Mouse (Mus musculus): ENCODE measurements around the gene Daam1. TPM values are rescaled to one million over a fixed set of nuclear protein-coding genes. Genes with fewer than 3 reads are reported as not detected.

Gene Daam1
- polyA plus RNA-seq, 1 experiment from 2014 or later = 55.2 TPM

DNA sequence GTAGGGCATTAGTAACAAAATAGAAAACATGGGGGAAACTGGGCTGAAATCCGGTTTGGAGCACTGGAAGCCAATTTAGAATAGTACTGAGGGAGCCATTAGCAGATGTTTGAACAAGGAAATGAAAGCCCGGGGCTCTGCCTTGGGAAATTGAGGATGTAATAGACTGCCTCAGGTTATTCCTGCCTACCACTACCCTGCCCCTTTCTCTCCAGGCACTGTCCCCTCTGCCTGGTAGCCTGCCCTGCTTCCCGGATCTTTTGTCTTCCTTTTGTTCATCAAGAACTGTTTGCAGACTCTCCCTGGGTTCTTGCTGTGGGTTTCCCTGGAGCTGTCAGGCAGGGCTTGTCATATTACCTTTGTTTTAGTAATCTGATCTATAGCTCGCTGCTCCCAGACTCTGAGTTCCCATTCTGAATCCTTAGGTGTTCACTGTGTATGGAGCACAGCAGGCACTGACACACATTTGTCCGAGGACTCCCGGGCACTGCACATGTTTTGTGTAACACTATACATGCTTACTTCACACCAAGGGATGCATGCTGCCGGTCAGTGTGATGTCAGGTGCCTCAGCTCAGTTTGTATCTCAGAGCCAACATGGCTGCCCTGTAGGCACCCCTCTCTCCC lies 61.0 kb downstream of the Daam1 start:
- Histone ChIP-seq H3K9me3 (ENCODE audit: control insufficient read depth, low read length) (no peaks in the 10 kb centered on the region), H3K27ac (ENCODE audit: low read depth, low read length) (peak overlapping the region; percentile 22; the same call in 1 of the 2 replicates), H3K4me3 (ENCODE audit: low read depth, low read length) (no peak overlapping the region), H3K9ac (replicated peaks; ENCODE audit: low read depth, low read length) (no peak overlapping the region; the same call in 1 of the 2 replicates), H3K27me3 (ENCODE audit: control insufficient read depth, insufficient read depth, low read length) (no peaks in the 10 kb centered on the region), H3K4me1 (ENCODE audit: control insufficient read depth, insufficient read depth, low read length) (peaks cover 9% of the 10 kb centered on the region), H3K36me3 (ENCODE audit: control insufficient read depth, insufficient read depth, low read length) (no peaks in the 10 kb centered on the region), H3K4me2 (ENCODE audit: low read depth, low read length) (no peak overlapping the region)
- no peak for ATAC-seq (ENCODE audit: low read depth)
- 33% methylated on average over 7 of the region's 7 CpGs for WGBS

DNA sequence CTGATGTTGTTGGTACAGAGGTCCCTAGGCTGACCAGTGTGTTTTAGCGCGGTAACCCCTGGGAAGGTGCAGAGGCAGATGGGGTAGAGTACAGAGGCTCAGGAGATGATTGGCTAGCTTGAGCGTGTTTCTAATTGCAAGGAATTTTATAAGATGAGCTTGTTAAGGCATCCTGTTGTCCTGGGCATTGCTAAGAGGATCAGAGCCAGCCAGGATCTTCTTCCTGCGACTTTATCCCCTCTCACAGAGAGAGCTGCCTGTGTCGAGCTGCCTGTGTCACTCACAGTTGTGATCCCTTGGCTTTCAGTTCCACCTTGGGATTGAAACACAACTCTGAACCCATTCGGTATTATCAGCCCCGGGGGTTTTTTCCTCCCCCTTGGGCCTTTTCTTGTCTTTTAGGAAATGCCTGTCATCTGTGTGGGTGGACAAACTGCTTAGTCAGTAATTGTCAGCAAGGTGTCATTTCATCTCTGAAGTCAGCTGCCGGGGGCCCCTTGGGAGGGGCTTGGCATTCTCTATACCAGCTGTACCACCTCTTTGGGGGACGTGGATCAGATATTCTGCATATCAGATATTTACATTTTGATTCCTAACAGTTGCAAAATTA lies 62.2 kb downstream of the Daam1 start:
- Histone ChIP-seq H3K36me3 (ENCODE audit: control insufficient read depth, insufficient read depth, low read length) (peaks cover under 1% of the 10 kb centered on the region), H3K4me1 (ENCODE audit: control insufficient read depth, insufficient read depth, low read length) (peaks cover 9% of the 10 kb centered on the region), H3K27me3 (ENCODE audit: control insufficient read depth, insufficient read depth, low read length) (no peaks in the 10 kb centered on the region), H3K4me3 (ENCODE audit: low read depth, low read length) (no peak overlapping the region), H3K27ac (ENCODE audit: low read depth, low read length) (no peak overlapping the region), H3K4me2 (ENCODE audit: low read depth, low read length) (no peak overlapping the region), H3K9ac (replicated peaks; ENCODE audit: low read depth, low read length) (no peak overlapping the region), H3K9me3 (ENCODE audit: control insufficient read depth, low read length) (no peaks in the 10 kb centered on the region)
- ATAC-seq (ENCODE audit: low read depth) = no peak
- 64% methylated on average over 9 of the region's 9 CpGs for WGBS

- ATAC-seq (ENCODE audit: low read depth) = no peak
- H3K4me1 ChIP-seq (ENCODE audit: control insufficient read depth, insufficient read depth, low read length) = no peaks in the 10 kb centered on the region
- no peak overlapping the region for H3K27ac ChIP-seq (ENCODE audit: low read depth, low read length)
- no peak overlapping the region for H3K4me2 ChIP-seq (ENCODE audit: low read depth, low read length)
- no peak overlapping the region for H3K4me3 ChIP-seq (ENCODE audit: low read depth, low read length)
- WGBS = 65% methylated on average over 5 of the region's 5 CpGs
- H3K9me3 ChIP-seq (ENCODE audit: control insufficient read depth, low read length) = no peaks in the 10 kb centered on the region
- no peaks in the 10 kb centered on the region for H3K27me3 ChIP-seq (ENCODE audit: control insufficient read depth, insufficient read depth, low read length)
- H3K9ac ChIP-seq (replicated peaks; ENCODE audit: low read depth, low read length) = no peak overlapping the region
- peaks cover 6% of the 10 kb centered on the region for H3K36me3 ChIP-seq (ENCODE audit: control insufficient read depth, insufficient read depth, low read length)
These were observed 67.4 kb downstream of the Daam1 start for GRCm38 (mm10) chr12:71898231-71898630.

GRCm38 (mm10) chr12:71898666-71899520 lies 68.0 kb downstream of the Daam1 start:
- no peaks in the 10 kb centered on the region for H3K4me1 ChIP-seq (ENCODE audit: control insufficient read depth, insufficient read depth, low read length)
- H3K4me2 ChIP-seq (ENCODE audit: low read depth, low read length) = no peak overlapping the region
- ATAC-seq (ENCODE audit: low read depth) = no peak
- no peaks in the 10 kb centered on the region for H3K9me3 ChIP-seq (ENCODE audit: control insufficient read depth, low read length)
- H3K4me3 ChIP-seq (ENCODE audit: low read depth, low read length) = no peak overlapping the region
- H3K9ac ChIP-seq (replicated peaks; ENCODE audit: low read depth, low read length) = no peak overlapping the region
- H3K36me3 ChIP-seq (ENCODE audit: control insufficient read depth, insufficient read depth, low read length) = peaks cover 6% of the 10 kb centered on the region
- H3K27me3 ChIP-seq (ENCODE audit: control insufficient read depth, insufficient read depth, low read length) = no peaks in the 10 kb centered on the region
- no peak overlapping the region for H3K27ac ChIP-seq (ENCODE audit: low read depth, low read length)
- 69% methylated on average over 7 of the region's 7 CpGs for WGBS

DNA sequence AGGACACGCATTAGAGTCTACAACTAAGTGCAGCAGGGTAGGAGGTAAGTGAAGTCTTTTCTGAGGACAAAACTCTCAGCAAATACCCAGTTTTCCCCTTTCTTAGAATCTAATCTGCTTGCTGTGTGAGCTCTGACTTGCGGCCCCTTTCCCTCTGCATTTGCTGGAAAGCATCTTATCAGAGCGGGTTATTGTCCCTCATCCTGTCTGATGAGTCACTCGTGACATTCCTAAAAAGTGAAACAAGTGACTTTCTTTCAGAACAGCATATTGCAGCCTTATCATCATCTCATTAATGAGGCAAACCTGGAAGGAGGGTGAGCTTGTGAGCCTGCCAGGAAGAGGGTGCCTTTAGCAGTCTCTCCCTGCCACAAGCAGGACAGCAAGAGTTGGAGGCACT lies 68.7 kb downstream of the Daam1 start:
- no peaks in the 10 kb centered on the region for H3K9me3 ChIP-seq (ENCODE audit: control insufficient read depth, low read length)
- H3K27me3 ChIP-seq (ENCODE audit: control insufficient read depth, insufficient read depth, low read length) = no peaks in the 10 kb centered on the region
- WGBS = 87% methylated on average over 4 of the region's 4 CpGs
- no peak for ATAC-seq (ENCODE audit: low read depth)
- H3K27ac ChIP-seq (ENCODE audit: low read depth, low read length) = no peak overlapping the region
- peaks cover 6% of the 10 kb centered on the region for H3K36me3 ChIP-seq (ENCODE audit: control insufficient read depth, insufficient read depth, low read length)
- no peak overlapping the region for H3K4me2 ChIP-seq (ENCODE audit: low read depth, low read length)
- no peaks in the 10 kb centered on the region for H3K4me1 ChIP-seq (ENCODE audit: control insufficient read depth, insufficient read depth, low read length)
- no peak overlapping the region for H3K4me3 ChIP-seq (ENCODE audit: low read depth, low read length)
- H3K9ac ChIP-seq (replicated peaks; ENCODE audit: low read depth, low read length) = no peak overlapping the region

DNA sequence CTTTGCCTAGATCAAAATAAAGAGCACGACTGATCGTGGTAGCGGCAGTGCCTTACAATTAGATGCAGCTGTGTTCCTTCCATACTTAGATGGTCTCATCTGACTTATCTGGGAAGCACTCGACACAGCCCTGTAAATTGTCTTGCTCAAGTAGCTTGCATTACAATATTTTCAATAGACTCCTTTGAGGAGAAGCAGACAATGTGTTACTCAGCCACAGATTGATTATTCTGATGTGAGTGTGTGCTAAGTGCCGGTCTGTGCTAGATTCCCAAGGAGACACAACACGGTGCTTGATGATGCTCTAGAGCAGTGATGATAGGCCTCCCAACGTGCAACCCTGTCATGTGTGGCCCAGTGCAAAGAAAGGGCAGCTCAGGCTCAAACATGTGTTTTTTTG lies 70.3 kb downstream of the Daam1 start:
- no peak overlapping the region for H3K27ac ChIP-seq (ENCODE audit: low read depth, low read length)
- peaks cover 6% of the 10 kb centered on the region for H3K36me3 ChIP-seq (ENCODE audit: control insufficient read depth, insufficient read depth, low read length)
- no peaks in the 10 kb centered on the region for H3K9me3 ChIP-seq (ENCODE audit: control insufficient read depth, low read length)
- H3K4me2 ChIP-seq (ENCODE audit: low read depth, low read length) = no peak overlapping the region
- H3K9ac ChIP-seq (replicated peaks; ENCODE audit: low read depth, low read length) = no peak overlapping the region
- no peak for ATAC-seq (ENCODE audit: low read depth)
- peaks cover 2% of the 10 kb centered on the region; the same call in 1 of the 2 replicates for H3K4me1 ChIP-seq (ENCODE audit: control insufficient read depth, insufficient read depth, low read length)
- WGBS = 65% methylated on average over 7 of the region's 7 CpGs
- H3K4me3 ChIP-seq (ENCODE audit: low read depth, low read length) = no peak overlapping the region
- no peaks in the 10 kb centered on the region for H3K27me3 ChIP-seq (ENCODE audit: control insufficient read depth, insufficient read depth, low read length)

DNA sequence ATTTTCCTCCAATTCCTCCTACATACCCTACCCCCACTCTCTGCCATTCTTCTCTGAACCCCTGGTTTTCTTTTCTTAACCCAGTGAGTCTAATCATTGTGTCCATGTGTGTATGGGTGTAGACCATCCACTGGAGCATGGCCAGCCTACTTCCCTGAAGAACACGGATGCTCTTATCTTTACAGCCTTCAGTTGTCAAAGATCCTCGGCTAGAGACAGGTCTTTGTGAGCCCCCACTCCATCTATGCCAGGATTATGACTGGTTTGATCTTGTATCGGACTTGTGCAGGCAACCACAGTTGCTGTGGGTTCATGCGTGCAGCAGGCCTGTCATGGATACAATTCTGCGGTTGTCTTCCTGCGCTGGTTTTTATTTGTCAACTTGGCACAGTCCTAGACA lies 71.0 kb downstream of the Daam1 start:
- peaks cover 6% of the 10 kb centered on the region for H3K36me3 ChIP-seq (ENCODE audit: control insufficient read depth, insufficient read depth, low read length)
- ATAC-seq (ENCODE audit: low read depth) = no peak
- 98% methylated on average over 6 of the region's 6 CpGs for WGBS
- no peak overlapping the region for H3K9ac ChIP-seq (replicated peaks; ENCODE audit: low read depth, low read length)
- no peaks in the 10 kb centered on the region for H3K27me3 ChIP-seq (ENCODE audit: control insufficient read depth, insufficient read depth, low read length)
- no peak overlapping the region for H3K4me3 ChIP-seq (ENCODE audit: low read depth, low read length)
- no peaks in the 10 kb centered on the region for H3K9me3 ChIP-seq (ENCODE audit: control insufficient read depth, low read length)
- peaks cover 8% of the 10 kb centered on the region; the same call in 1 of the 2 replicates for H3K4me1 ChIP-seq (ENCODE audit: control insufficient read depth, insufficient read depth, low read length)
- H3K27ac ChIP-seq (ENCODE audit: low read depth, low read length) = no peak overlapping the region
- no peak overlapping the region for H3K4me2 ChIP-seq (ENCODE audit: low read depth, low read length)

- H3K36me3 ChIP-seq (ENCODE audit: control insufficient read depth, insufficient read depth, low read length) = peaks cover 6% of the 10 kb centered on the region
- no peak overlapping the region for H3K27ac ChIP-seq (ENCODE audit: low read depth, low read length)
- WGBS = 100% methylated on average over 1 of the region's 1 CpGs
- H3K4me3 ChIP-seq (ENCODE audit: low read depth, low read length) = no peak overlapping the region
- no peak overlapping the region for H3K4me2 ChIP-seq (ENCODE audit: low read depth, low read length)
- no peak overlapping the region for H3K9ac ChIP-seq (replicated peaks; ENCODE audit: low read depth, low read length)
- H3K4me1 ChIP-seq (ENCODE audit: control insufficient read depth, insufficient read depth, low read length) = peaks cover 12% of the 10 kb centered on the region; the same call in 1 of the 2 replicates
- H3K9me3 ChIP-seq (ENCODE audit: control insufficient read depth, low read length) = no peaks in the 10 kb centered on the region
- no peaks in the 10 kb centered on the region for H3K27me3 ChIP-seq (ENCODE audit: control insufficient read depth, insufficient read depth, low read length)
- ATAC-seq (ENCODE audit: low read depth) = no peak
These were observed 71.4 kb downstream of the Daam1 start for GRCm38 (mm10) chr12:71902317-71902716.

DNA sequence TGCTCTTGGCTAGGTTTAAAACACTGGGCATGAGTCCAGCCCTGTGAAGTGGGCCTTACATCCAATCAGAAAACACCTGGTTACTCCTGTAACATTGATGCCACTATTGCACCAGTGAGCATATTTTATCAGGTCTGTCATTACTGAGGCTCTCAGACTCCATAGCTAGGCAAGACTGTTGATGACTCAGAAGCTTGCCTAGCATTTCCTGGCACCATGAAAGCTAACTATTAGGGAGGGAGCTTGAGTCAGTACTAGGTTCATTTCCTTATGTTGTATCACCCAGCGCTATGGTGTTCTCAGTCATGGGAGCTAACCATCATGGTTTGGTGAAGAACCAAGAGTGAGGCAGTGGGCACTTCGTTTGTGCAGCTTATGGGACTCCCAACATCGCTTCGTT lies 72.3 kb downstream of the Daam1 start:
- ATAC-seq (ENCODE audit: low read depth) = no peak
- no peak overlapping the region for H3K9ac ChIP-seq (replicated peaks; ENCODE audit: low read depth, low read length)
- 95% methylated on average over 4 of the region's 4 CpGs for WGBS
- peaks cover 13% of the 10 kb centered on the region; the same call in 1 of the 2 replicates for H3K4me1 ChIP-seq (ENCODE audit: control insufficient read depth, insufficient read depth, low read length)
- peaks cover 4% of the 10 kb centered on the region for H3K36me3 ChIP-seq (ENCODE audit: control insufficient read depth, insufficient read depth, low read length)
- H3K27me3 ChIP-seq (ENCODE audit: control insufficient read depth, insufficient read depth, low read length) = no peaks in the 10 kb centered on the region
- H3K4me3 ChIP-seq (ENCODE audit: low read depth, low read length) = no peak overlapping the region
- no peak overlapping the region for H3K27ac ChIP-seq (ENCODE audit: low read depth, low read length)
- H3K9me3 ChIP-seq (ENCODE audit: control insufficient read depth, low read length) = no peaks in the 10 kb centered on the region
- no peak overlapping the region for H3K4me2 ChIP-seq (ENCODE audit: low read depth, low read length)
